Comparison of ENCODE assay signal across 27 mouse cellular contexts in genomic region chr13:30787556-30787955, GRCm38 (mm10). TPM values are rescaled to one million over a fixed set of nuclear protein-coding genes. Genes with fewer than 3 reads are reported as not detected.
A peak's percentile ranks its signal among the peaks of the same experiment; 100 is the strongest.
DNase-seq lines count a peak whose midpoint lies in the region; ATAC-seq lines count a peak whose summit lies in the region.
"Had no signal": no experiment of that assay in that cellular context is flagged by ENCODE, and none has a peak within 500 bp of the region (broad histone marks: within the 10 kb centered on the region; RNA-seq: fewer than 3 reads in every experiment).

No protein-coding gene starts in this region.

- no peak for DNase-seq in hindbrain, embryonic 11.5 days (ENCODE audit: low spot score)
- DNase-seq in hindbrain, embryonic 10.5 days (ENCODE audit: low spot score) = no peak
- no peak for DNase-seq in midbrain, embryonic 10.5 days (ENCODE audit: low spot score)
- peak; percentile 58 for DNase-seq in R1 (ENCODE audit: low read depth, low spot score)
- peak; percentile 38 for DNase-seq in induced T-regulatory cell, adult 2 months (ENCODE audit: low read depth)
- no peak for DNase-seq in spleen, postnatal 36 days (ENCODE audit: low spot score in 2 of 2)
- no peak for DNase-seq in kidney, postnatal 14 days
- DNase-seq: adrenal gland, postnatal 10 days; cerebellum, adult 8-10 months; cerebellum, postnatal 36 days; embryo, embryonic 11 days; heart, adult 2 months; kidney, postnatal 36 days; liver; liver, postnatal 0 days; thymus, postnatal 14 days had no signal

- H3K4me2 ChIP-seq in hindbrain, embryonic 11.5 days (replicated peaks; ENCODE audit: low read depth, low read length) = no peak overlapping the region
- no peak overlapping the region for H3K4me2 ChIP-seq in midbrain, embryonic 12.5 days (replicated peaks)
- H3K4me2 ChIP-seq: embryonic facial prominence, embryonic 13.5 days; heart, embryonic 15.5 days; hindbrain, embryonic 12.5 days; midbrain, embryonic 11.5 days; neural tube, embryonic 15.5 days had no signal

- no peaks in the 10 kb centered on the region for H3K4me1 ChIP-seq in hindbrain, embryonic 11.5 days (replicated peaks; ENCODE audit: control insufficient read depth, insufficient read depth, low read length)
- peaks cover 17% of the 10 kb centered on the region for H3K4me1 ChIP-seq in hindbrain, embryonic 10.5 days (replicated peaks)
- H3K4me1 ChIP-seq in midbrain, embryonic 12.5 days = no peaks in the 10 kb centered on the region
- peaks cover 13% of the 10 kb centered on the region for H3K4me1 ChIP-seq in midbrain, embryonic 10.5 days
- H3K4me1 ChIP-seq: neural tube, embryonic 15.5 days had no signal

- 86% methylated on average over 2 of the region's 2 CpGs for WGBS in hindbrain, embryonic 11.5 days
- WGBS in hindbrain, embryonic 10.5 days = 70% methylated on average over 2 of the region's 2 CpGs
- 80% methylated on average over 2 of the region's 2 CpGs for WGBS in midbrain, embryonic 12.5 days
- 83% methylated on average over 2 of the region's 2 CpGs for WGBS in midbrain, embryonic 10.5 days

- ATAC-seq in hindbrain, embryonic 11.5 days (ENCODE audit: low FRiP score) = 0 out of 2 replicates have a peak, but pooled peaks have one; percentile 19
- ATAC-seq in midbrain, embryonic 12.5 days (ENCODE audit: low FRiP score, low read depth) = peak; percentile 38; the same call in 1 of the 2 replicates
- ATAC-seq: liver, postnatal 0 days; lung, postnatal 0 days; Patski had no signal

- H3K4me3 ChIP-seq in hindbrain, embryonic 11.5 days (ENCODE audit: low read depth, low read length) = no peak overlapping the region
- H3K4me3 ChIP-seq in hindbrain, embryonic 10.5 days = no peak overlapping the region
- H3K4me3 ChIP-seq in midbrain, embryonic 12.5 days = no peak overlapping the region
- no peak overlapping the region for H3K4me3 ChIP-seq in midbrain, embryonic 10.5 days
- H3K4me3 ChIP-seq: embryonic facial prominence, embryonic 13.5 days; erythroblast, embryonic 14.5 days; heart, adult 2 months; heart, embryonic 15.5 days; hindbrain, embryonic 12.5 days; limb, embryonic 10.5 days; neural tube, embryonic 15.5 days had no signal

- no peak overlapping the region for H3K27ac ChIP-seq in hindbrain, embryonic 11.5 days (ENCODE audit: low read depth, low read length)
- no peak overlapping the region for H3K27ac ChIP-seq in hindbrain, embryonic 10.5 days
- H3K27ac ChIP-seq in midbrain, embryonic 12.5 days (replicated peaks) = no peak overlapping the region
- no peak overlapping the region for H3K27ac ChIP-seq in midbrain, embryonic 10.5 days (replicated peaks)
- H3K27ac ChIP-seq: embryonic facial prominence, embryonic 13.5 days; heart, adult 2 months; heart, embryonic 15.5 days; hindbrain, embryonic 12.5 days; limb, embryonic 10.5 days; neural tube, embryonic 15.5 days had no signal

- H3K36me3 ChIP-seq in hindbrain, embryonic 11.5 days (ENCODE audit: control insufficient read depth, insufficient read depth, low read length) = no peaks in the 10 kb centered on the region
- no peaks in the 10 kb centered on the region for H3K36me3 ChIP-seq in hindbrain, embryonic 10.5 days
- H3K36me3 ChIP-seq in midbrain, embryonic 12.5 days = no peaks in the 10 kb centered on the region
- H3K36me3 ChIP-seq in midbrain, embryonic 10.5 days = no peaks in the 10 kb centered on the region
- H3K36me3 ChIP-seq: embryonic facial prominence, embryonic 13.5 days; G1E; heart, embryonic 15.5 days; hindbrain, embryonic 12.5 days; limb, embryonic 10.5 days; neural tube, embryonic 15.5 days had no signal

- no peak overlapping the region for H3K9ac ChIP-seq in hindbrain, embryonic 11.5 days (ENCODE audit: low read depth, low read length)
- H3K9ac ChIP-seq in midbrain, embryonic 12.5 days (replicated peaks) = no peak overlapping the region
- H3K9ac ChIP-seq: embryonic facial prominence, embryonic 13.5 days; heart, embryonic 15.5 days; hindbrain, embryonic 12.5 days; liver, postnatal 0 days; neural tube, embryonic 15.5 days had no signal

- H3K27me3 ChIP-seq in hindbrain, embryonic 11.5 days (ENCODE audit: control insufficient read depth, insufficient read depth, low read length) = no peaks in the 10 kb centered on the region
- H3K27me3 ChIP-seq in hindbrain, embryonic 10.5 days (ENCODE audit: insufficient read depth, poor library complexity, severe bottlenecking) = no peaks in the 10 kb centered on the region
- no peaks in the 10 kb centered on the region for H3K27me3 ChIP-seq in midbrain, embryonic 12.5 days
- H3K27me3 ChIP-seq in midbrain, embryonic 10.5 days (ENCODE audit: low read depth, poor library complexity, severe bottlenecking) = no peaks in the 10 kb centered on the region
- H3K27me3 ChIP-seq: embryonic facial prominence, embryonic 13.5 days; heart, embryonic 15.5 days; hindbrain, embryonic 12.5 days; neural tube, embryonic 15.5 days; Patski had no signal

- no peaks in the 10 kb centered on the region for H3K9me3 ChIP-seq in hindbrain, embryonic 11.5 days (ENCODE audit: control insufficient read depth, low read length)
- H3K9me3 ChIP-seq in hindbrain, embryonic 10.5 days = no peaks in the 10 kb centered on the region
- no peaks in the 10 kb centered on the region for H3K9me3 ChIP-seq in midbrain, embryonic 12.5 days
- H3K9me3 ChIP-seq in midbrain, embryonic 10.5 days (replicated peaks) = no peaks in the 10 kb centered on the region
- H3K9me3 ChIP-seq: embryonic facial prominence, embryonic 13.5 days; G1E; heart, embryonic 15.5 days; hindbrain, embryonic 12.5 days; limb, embryonic 10.5 days; neural tube, embryonic 15.5 days had no signal

RNA-seq across cellular contexts. Expression of gene Irf4, which starts 38.5 kb away (rescaled TPM):
- 0.03 and 0.06 TPM in 2 replicates for polyA plus RNA-seq in hindbrain, embryonic 11.5 days (2014; fragmentation: Nextera tagmentation; extraction: Ambion mirVana)
- polyA plus RNA-seq in hindbrain, embryonic 10.5 days (2016; fragmentation: Nextera tagmentation; extraction: Ambion mirVana) = not detected in 2 replicates
- polyA plus RNA-seq in midbrain, embryonic 12.5 days (2016; fragmentation: Nextera tagmentation; extraction: Ambion mirVana) = 0.08 TPM in 1 of 2 replicates, not detected in the other
- polyA plus RNA-seq in midbrain, embryonic 10.5 days (2016; fragmentation: Nextera tagmentation; extraction: Ambion mirVana) = 0.04 TPM in 1 of 2 replicates, not detected in the other
- polyA plus RNA-seq: erythroblast, embryonic 14.5 days; G1E; limb, embryonic 10.5 days had no signal

Comparison
In these comparisons a context has a peak if more than half of its experiments do, and no peak if none do; other contexts are left out.
1. DNase-seq: peak in R1 (single experiment) and induced T-regulatory cell, adult 2 months (single experiment); none in hindbrain, embryonic 11.5 days (single experiment), hindbrain, embryonic 10.5 days (single experiment), midbrain, embryonic 10.5 days (single experiment), spleen, postnatal 36 days (0 of 2) and kidney, postnatal 14 days (single experiment).